Mouse (Mus musculus) T-helper 17 cell (primary cell): ENCODE data around the gene Id1.

Experiments
- in situ Hi-C, 2 experiments: fragments of 300-600 bp; cut with MboI, MseI; formaldehyde crosslinking; loops; 1 replicate in 1 of 2; 2 replicates in 1 of 2; pipeline ENCODE4 v1.15.1; 2025; ENCODE audit warnings: high pct_unique_total_duplicates in 2 of 2

Id1 gene

GRCm38 (mm10) chr2:152741153-152742041 is 5.3 kb downstream of the Id1 start:
- in situ Hi-C loops = no loop called here

- in situ Hi-C loops = no loop called here
Measured at GRCm38 (mm10) chr2:152742435-152742834, 6.4 kb downstream of the Id1 start.

- in situ Hi-C loops = no loop called here
Measured at GRCm38 (mm10) chr2:152753944-152754711, 18.1 kb downstream of the Id1 start, which contains the start of gene Cox4i2. Gene Cox4i2, plus strand, starts transcription at chr2:152754173.

GRCm38 (mm10) chr2:152756474-152757393 is 20.7 kb downstream of the Id1 start:
- in situ Hi-C loops = loop anchor here (5.0 kb wide), 2 partner anchors 44 to 54 kb away; no protein-coding TSS in a partner anchor

- in situ Hi-C loops = loop anchor here (5.0 kb wide), 2 partner anchors 45 to 55 kb away; no protein-coding TSS in a partner anchor
Measured at GRCm38 (mm10) chr2:152757478-152757877, 21.4 kb downstream of the Id1 start.

- in situ Hi-C loops = loop anchor here (5.0 kb wide), 2 partner anchors 46 to 56 kb away; no protein-coding TSS in a partner anchor
Measured at GRCm38 (mm10) chr2:152758351-152758750, 22.3 kb downstream of the Id1 start.

- in situ Hi-C loops = no loop called here
Measured at GRCm38 (mm10) chr2:152763310-152763709, 27.3 kb downstream of the Id1 start.

- in situ Hi-C loops = loop anchor here in 1 of 2 experiments (5.0 kb wide), 1 partner anchor 68 kb away; the partner anchor contains the start of gene Bcl2l1
Measured at GRCm38 (mm10) chr2:152764172-152765044, 28.4 kb downstream of the Id1 start.

GRCm38 (mm10) chr2:152765045-152765674 is 29.1 kb downstream of the Id1 start:
- in situ Hi-C loops = loop anchor here in 1 of 2 experiments (5.0 kb wide), 1 partner anchor 67 kb away; the partner anchor contains the start of gene Bcl2l1

- in situ Hi-C loops = loop anchor here in 1 of 2 experiments (5.0 kb wide), 1 partner anchor 66 kb away; the partner anchor contains the start of gene Bcl2l1
Measured at GRCm38 (mm10) chr2:152766387-152767123, 30.5 kb downstream of the Id1 start.

GRCm38 (mm10) chr2:152767618-152768271 is 31.7 kb downstream of the Id1 start:
- in situ Hi-C loops = loop anchor here in 1 of 2 experiments (5.0 kb wide), 1 partner anchor 65 kb away; the partner anchor contains the start of gene Bcl2l1

GRCm38 (mm10) chr2:152769677-152770076 is 33.6 kb downstream of the Id1 start:
- in situ Hi-C loops = loop anchor here in 1 of 2 experiments (5.0 kb wide), 1 partner anchor 63 kb away; the partner anchor contains the start of gene Bcl2l1

GRCm38 (mm10) chr2:152771571-152771970 is 35.5 kb downstream of the Id1 start:
- in situ Hi-C loops = no loop called here

GRCm38 (mm10) chr2:152772231-152772630 is 36.2 kb downstream of the Id1 start:
- in situ Hi-C loops = no loop called here

- in situ Hi-C loops = loop anchor here in 1 of 2 experiments (25.0 kb wide), 2 partner anchors 663 to 1213 kb away; partner anchors contain the start of genes Sdcbp2 and Srxn1
Measured at GRCm38 (mm10) chr2:152775357-152775756, 39.3 kb downstream of the Id1 start.

GRCm38 (mm10) chr2:152776019-152776418 is 40.0 kb downstream of the Id1 start:
- in situ Hi-C loops = loop anchor here in 1 of 2 experiments (25.0 kb wide), 2 partner anchors 664 to 1214 kb away; partner anchors contain the start of genes Sdcbp2 and Srxn1

GRCm38 (mm10) chr2:152776435-152776834 is 40.4 kb downstream of the Id1 start:
- in situ Hi-C loops = loop anchor here in 1 of 2 experiments (25.0 kb wide), 2 partner anchors 664 to 1214 kb away; partner anchors contain the start of genes Sdcbp2 and Srxn1
